Comparison of ENCODE assay signal across 9 mouse cellular contexts in the genomic region with DNA sequence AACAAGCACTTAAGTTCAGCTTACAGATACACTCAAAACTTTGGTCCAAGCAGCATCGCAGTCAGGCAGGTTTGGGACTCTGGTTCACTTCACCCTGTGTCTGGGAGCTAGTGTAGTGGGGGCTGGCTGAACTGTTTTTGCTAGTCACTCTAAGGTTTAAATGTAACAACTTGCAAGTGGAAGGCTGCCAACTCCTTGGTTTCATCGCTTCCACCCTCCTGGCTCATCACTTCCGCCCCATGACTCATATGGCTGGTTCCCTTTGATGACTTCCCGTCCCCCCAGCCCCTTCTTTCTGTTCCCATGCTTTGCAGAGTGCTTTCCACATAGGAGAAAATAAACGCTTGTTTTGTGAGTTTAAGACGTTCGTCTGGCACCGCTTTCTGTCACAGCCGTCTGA.
DNase-seq lines count a peak whose midpoint lies in the region; ATAC-seq and TF ChIP-seq lines count a peak whose summit lies in the region.
"Had no signal": no experiment of that assay in that cellular context is flagged by ENCODE, and none has a peak within 500 bp of the region (broad histone marks: within the 10 kb centered on the region; RNA-seq: fewer than 3 reads in every experiment).

No protein-coding gene starts in this region.

- no peaks in the 10 kb centered on the region for H3K9me3 ChIP-seq in kidney, postnatal 0 days (replicated peaks; ENCODE audit: low read length)
- no peaks in the 10 kb centered on the region for H3K9me3 ChIP-seq in kidney, embryonic 15.5 days (replicated peaks)
- H3K9me3 ChIP-seq: liver, embryonic 13.5 days had no signal

- ATAC-seq in kidney, postnatal 0 days (replicated peaks; ENCODE audit: low FRiP score, low read depth): no peak
- no peak for ATAC-seq in kidney, embryonic 15.5 days (replicated peaks; ENCODE audit: low FRiP score)
- ATAC-seq in frontal cortex, adult (ENCODE audit: low TSS enrichment): peak; percentile 69

- no peak overlapping the region for H3K27ac ChIP-seq in kidney, postnatal 0 days
- H3K27ac ChIP-seq in kidney, embryonic 15.5 days: no peak overlapping the region
- H3K27ac ChIP-seq: liver, embryonic 13.5 days had no signal

- no peak overlapping the region for H3K4me2 ChIP-seq in kidney, postnatal 0 days (ENCODE audit: low read length)
- no peak overlapping the region for H3K4me2 ChIP-seq in kidney, embryonic 15.5 days
- H3K4me2 ChIP-seq: liver, embryonic 13.5 days had no signal

- peak; percentile 41 for DNase-seq in kidney, postnatal 0 days (ENCODE audit: low spot score)
- peak; percentile 2 for DNase-seq in adipocyte (ENCODE audit: low spot score)
- DNase-seq in lung, postnatal 14 days: peak; percentile 14
- DNase-seq in layer of hippocampus, postnatal 25 days (ENCODE audit: extremely low spot score in 1 of 2, low spot score in 1 of 2): no peak
- no peak for DNase-seq in spleen, postnatal 14 days (ENCODE audit: low spot score in 2 of 2)
- no peak for DNase-seq in gastrocnemius, adult 8-10 months (ENCODE audit: low spot score in 2 of 2)
- DNase-seq: liver, embryonic 13.5 days had no signal

- H3K4me1 ChIP-seq in kidney, postnatal 0 days (replicated peaks; ENCODE audit: insufficient read depth, low read length): no peaks in the 10 kb centered on the region
- H3K4me1 ChIP-seq in kidney, embryonic 15.5 days: no peaks in the 10 kb centered on the region
- H3K4me1 ChIP-seq: liver, embryonic 13.5 days had no signal

- no peak overlapping the region for H3K9ac ChIP-seq in kidney, postnatal 0 days (ENCODE audit: low read depth, low read length)
- no peak overlapping the region for H3K9ac ChIP-seq in kidney, embryonic 15.5 days
- H3K9ac ChIP-seq: liver, embryonic 13.5 days had no signal

- 50% methylated on average over 9 of the region's 9 CpGs for WGBS in kidney, postnatal 0 days
- 65% methylated on average over 9 of the region's 9 CpGs for WGBS in kidney, embryonic 15.5 days

- H3K36me3 ChIP-seq in kidney, postnatal 0 days (ENCODE audit: insufficient read depth, low read length): no peaks in the 10 kb centered on the region
- no peaks in the 10 kb centered on the region for H3K36me3 ChIP-seq in kidney, embryonic 15.5 days
- H3K36me3 ChIP-seq: liver, embryonic 13.5 days had no signal

- no peak for TF ChIP-seq CTCF in kidney, postnatal 0 days (IDR thresholded peaks at IDR 0.05; ENCODE audit: low read depth)

- no peak overlapping the region for H3K4me3 ChIP-seq in kidney, postnatal 0 days (replicated peaks; ENCODE audit: low read depth, low read length)
- no peak overlapping the region for H3K4me3 ChIP-seq in kidney, embryonic 15.5 days (replicated peaks)
- H3K4me3 ChIP-seq: liver, embryonic 13.5 days had no signal

- no peaks in the 10 kb centered on the region for H3K27me3 ChIP-seq in kidney, postnatal 0 days (ENCODE audit: insufficient read depth, low read length)
- H3K27me3 ChIP-seq in kidney, embryonic 15.5 days: no peaks in the 10 kb centered on the region
- H3K27me3 ChIP-seq: liver, embryonic 13.5 days had no signal

Comparison
In these comparisons a context has a peak if more than half of its experiments do, and no peak if none do; other contexts are left out.
1. DNase-seq: peak in kidney, postnatal 0 days (single experiment), adipocyte (single experiment) and lung, postnatal 14 days (single experiment); none in layer of hippocampus, postnatal 25 days (0 of 2), spleen, postnatal 14 days (0 of 2) and gastrocnemius, adult 8-10 months (0 of 2).